Mouse (Mus musculus): ENCODE measurements around the gene Myo1e.

Myo1e gene

DNA sequence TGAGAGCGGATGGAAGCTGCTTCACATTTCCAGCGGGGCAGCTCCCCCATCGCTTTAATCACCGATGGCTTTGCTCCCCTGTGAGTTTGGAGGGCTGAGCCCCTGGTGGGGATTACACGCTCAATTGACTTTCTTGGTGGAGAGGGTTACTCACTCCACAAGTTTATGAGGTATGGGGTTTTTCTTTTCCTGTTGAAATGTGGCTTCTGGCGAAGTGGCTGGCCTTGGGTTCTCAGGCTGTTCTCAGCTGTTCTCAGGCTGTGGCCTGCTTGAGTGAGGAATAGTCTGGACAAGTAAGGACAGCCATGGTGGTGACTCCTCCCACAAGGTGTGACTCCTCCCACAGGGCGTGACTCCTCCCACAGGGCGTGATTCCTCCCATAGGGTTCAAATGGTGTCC is 149.1 kb downstream of the Myo1e start:
- no peak for DNase-seq (ENCODE audit: low spot score in 2 of 2)

DNA sequence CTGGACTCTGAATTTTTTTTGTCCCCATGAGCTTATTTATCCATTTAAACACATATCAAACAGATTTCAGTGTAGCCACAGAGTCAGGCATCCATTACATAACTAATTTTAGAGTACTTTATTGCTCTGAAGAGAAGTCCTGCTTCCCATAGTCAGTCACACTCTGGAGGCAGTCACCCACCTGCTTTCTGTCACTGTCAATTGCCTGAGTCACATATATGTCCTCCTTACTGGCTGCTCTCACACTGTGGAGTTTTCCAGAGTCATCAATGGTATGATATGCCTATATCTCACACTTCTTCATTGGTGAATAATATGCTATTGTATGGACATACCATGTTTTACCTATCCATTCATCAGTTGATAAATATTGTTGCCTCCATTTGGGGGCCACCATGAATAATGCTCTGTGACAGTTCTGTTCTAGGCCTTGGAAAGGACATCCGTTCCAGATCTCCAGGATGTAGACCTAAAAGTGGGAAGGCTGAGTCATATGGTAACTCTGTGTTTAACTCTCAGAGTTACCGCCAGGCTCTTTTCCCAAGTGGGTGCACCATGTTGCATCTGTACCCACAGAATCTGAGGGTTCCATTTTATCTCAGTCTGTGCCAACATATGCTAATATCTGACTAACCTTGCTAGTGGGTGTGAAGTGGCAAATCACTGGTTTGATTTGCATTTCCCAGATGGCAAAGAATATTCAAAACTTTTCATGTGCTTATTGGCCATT is 152.4 kb downstream of the Myo1e start:
- DNase-seq (ENCODE audit: low spot score in 2 of 2), result peak; percentile 37 to 54

DNA sequence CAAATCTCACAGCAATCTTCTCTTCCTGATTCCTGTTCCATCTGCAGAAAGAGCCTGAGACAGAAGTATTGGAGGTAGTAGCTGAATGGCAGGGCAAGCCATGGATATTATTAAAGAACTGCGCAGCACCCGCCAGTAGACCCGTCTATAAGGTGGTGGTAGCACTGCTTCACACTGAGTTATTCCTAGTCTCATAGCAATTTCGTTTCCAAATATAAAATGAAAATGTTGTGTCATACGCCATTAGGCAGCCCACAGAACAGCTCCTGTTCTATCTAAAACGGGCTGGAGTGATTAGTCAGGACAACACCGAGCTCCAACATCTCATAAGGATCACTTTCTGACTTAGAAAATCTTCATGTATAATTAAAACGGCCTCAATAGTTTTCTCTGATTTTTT is 157.6 kb downstream of the Myo1e start:
- peak; percentile 55 to 56 for DNase-seq (ENCODE audit: low spot score in 2 of 2)

DNA sequence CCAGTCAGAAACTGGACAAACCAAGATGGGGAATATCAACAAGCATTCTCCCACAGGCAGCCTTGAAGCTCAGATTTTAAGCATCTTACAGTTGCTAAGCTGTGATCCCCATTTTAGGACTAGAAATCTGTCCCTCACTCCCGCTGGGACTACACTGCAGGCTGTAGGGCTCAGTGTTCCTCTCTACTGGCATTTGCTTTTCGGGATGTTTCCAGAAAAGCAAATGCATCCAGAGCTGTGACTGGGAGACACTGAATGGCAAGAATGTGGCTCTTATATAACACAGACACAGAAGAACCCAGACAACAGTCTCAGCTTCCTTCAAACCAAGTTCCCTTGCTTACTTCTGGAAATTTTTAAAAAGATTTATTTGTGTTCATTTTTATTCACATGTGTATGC is 158.8 kb downstream of the Myo1e start:
- no peak for DNase-seq (ENCODE audit: low spot score in 2 of 2)

DNA sequence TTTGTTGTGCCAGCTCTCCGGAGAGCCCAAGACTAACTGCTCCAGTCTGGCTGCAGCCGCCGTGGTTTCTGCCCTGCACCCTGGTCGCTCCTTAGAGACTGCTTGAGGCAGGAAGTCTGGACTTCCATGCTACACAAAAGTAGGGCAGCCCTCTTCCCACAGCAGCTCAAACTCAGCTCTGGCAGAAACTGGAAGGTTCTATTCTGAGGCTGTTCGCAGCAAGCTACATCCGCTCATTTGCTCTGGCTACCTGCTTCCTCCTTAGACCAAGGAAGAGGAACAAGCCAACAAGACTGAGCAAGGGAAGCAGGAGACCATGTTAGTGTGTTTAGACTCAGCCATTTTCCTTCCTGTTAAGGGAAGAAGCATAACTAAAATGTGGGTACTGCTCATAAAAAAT is 159.7 kb downstream of the Myo1e start:
- peak in 1 of 2 experiments; percentile 26 for DNase-seq (ENCODE audit: low spot score in 2 of 2)

DNA sequence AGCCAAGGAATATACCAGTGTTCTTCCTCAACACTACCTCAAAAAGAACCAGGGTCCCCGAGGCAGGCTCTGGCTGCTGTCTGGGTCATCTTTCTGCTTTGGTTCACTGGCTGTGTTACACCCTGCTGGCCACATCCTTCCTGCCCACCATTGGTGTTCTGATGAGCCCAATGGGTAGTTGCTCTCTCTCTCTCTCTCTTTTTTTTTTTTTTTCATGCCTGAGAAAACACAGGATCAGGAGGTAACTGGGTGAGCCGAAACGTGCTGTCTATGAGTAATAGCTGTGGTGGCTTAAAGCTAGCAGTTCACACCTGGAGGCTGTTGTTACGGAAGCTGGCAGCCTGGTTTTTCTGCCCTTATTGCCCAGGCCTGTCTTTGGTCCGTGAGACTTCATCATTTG is 164.5 kb downstream of the Myo1e start:
- DNase-seq (ENCODE audit: low spot score in 2 of 2), result no peak

DNA sequence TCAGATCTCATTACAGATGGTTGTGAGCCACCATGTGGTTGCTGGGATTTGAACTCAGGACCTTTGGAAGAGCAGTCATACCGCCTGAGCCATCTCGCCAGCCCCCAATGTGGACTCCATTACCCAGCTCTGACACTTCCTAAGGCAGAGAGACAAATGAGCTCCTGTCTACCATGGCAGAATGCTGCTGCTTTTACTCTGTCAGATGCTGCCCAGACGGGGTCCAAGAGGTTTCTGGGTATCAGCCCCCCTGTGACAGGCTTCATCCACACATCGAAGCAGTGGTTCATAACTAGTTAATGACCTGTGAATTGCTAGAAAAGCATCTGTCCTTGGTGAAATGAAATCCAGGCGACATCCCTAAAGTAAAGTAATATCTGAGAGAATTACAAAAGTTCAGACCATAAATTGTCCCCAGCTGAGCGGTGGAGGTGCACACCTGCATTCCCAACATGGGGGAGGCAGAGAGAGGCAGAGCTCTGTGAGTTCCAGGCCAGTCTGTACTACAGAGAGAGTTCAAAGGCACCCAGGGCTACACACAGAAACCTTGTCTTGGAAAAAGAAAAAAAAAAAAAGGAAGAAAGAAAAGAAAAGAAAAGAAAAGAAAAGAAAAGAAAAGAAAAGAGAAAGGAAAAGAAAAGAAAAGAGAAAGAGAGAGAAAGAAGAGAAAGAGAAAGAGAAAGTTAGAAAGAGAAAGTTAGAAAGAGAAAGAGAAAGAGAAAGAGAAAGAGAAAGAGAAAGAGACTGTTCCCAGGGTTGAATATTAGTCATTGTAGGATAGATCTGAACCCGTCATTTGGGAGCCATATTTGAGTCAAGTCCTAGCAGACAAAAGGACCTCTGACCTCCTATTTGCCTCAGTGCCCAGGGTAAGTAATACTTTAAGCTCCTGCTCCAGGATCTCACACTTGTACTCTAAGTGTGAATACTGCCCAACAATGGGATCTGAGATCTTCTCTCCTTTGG is 172.6 kb downstream of the Myo1e start:
- DNase-seq (ENCODE audit: low spot score in 2 of 2), result no peak

DNA sequence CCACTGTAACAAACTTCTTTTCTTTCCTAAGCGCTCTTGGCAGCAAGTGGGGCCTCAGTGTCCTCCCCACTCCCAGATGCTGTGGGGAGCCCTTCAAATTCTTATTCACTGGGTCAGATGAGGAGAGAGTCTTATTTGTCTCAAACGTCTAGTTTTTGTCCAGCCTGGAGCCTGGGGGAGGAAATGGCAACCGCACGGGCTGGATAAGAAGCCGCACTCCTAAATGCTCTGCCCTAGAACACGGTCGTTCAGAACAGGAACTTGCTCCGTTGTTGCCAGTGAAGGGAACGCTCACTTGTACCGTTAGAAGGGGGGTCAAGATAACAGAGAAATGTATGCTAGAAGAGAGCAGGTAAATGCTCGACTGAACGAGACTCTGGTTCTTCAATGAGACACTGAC is 174.9 kb downstream of the Myo1e start:
- DNase-seq (ENCODE audit: low spot score in 2 of 2), result no peak

DNA sequence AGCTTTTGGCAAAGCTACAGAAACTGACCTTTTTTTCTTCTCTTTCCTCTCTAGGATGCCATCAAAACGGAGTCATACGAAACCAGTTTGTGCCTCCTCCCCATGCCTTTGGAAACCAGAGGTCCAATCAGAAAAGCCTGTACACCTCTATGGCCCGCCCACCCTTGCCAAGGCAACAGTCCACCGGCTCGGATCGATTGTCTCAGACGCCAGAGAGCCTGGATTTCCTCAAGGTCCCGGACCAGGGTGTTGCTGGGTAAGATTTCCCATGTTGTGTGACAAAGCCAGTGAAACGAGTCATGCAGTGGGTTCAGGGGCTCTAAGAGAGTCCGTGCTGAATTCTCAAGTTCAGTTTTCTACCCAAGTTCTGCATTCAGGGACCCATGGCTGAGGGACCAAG is 176.6 kb downstream of the Myo1e start:
- DNase-seq (ENCODE audit: low spot score in 2 of 2), result no peak

DNA sequence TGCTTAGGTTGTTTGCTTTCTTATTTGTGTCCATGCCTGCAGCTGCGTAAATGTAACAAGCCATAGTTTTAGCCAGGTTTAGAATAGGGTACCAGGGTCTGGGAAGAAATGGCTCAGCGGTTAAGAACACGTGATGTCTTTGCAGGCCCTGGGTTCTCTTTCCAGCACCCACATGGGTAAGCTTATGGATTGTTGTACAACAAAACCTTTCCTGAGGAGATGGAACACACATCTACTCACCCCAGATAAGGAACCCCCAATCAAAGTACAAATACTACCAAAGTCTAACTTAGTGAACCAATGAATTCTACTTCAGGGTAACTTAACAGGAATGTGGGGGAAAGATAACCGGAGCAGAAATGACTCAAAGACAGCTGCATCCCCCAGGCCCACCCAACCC is 177.3 kb downstream of the Myo1e start:
- no peak for DNase-seq (ENCODE audit: low spot score in 2 of 2)

DNA sequence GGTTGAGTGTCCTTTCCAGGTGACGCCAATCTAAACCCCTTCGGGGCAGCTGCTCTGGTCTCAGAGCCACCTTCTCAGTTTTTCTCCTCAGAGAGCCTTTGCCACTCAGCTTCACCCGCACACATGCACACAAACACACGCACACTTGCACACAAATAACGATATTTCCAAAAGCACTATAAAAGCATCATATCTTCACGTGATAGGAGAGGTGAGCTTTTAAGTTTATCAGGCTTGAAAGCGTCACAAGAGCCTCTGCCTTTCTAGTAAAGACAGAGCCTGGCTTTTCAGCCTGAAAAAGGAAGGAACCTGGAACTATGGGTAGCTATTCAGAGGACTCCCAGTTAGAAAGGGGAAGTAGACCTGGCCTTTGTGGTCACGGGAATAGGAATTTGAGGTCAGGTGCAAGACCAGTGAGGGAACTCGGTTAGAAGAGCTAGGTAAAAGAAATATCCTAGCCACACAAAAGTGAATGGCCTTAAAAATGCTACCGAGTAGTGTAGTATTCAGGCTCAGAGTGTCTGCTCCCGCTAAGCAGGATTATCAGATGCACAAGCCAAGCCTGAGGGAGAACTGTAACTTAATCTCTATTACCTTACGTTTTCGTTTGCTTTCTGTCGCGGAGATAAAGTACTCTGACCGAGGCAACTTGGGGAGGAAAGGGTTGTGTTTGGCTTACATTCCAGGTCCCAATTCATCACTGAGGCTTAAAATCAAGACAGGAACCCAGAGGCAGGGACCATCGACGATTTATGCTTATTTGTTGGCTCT is 178.0 kb downstream of the Myo1e start:
- no peak for DNase-seq (ENCODE audit: low spot score in 2 of 2)

DNA sequence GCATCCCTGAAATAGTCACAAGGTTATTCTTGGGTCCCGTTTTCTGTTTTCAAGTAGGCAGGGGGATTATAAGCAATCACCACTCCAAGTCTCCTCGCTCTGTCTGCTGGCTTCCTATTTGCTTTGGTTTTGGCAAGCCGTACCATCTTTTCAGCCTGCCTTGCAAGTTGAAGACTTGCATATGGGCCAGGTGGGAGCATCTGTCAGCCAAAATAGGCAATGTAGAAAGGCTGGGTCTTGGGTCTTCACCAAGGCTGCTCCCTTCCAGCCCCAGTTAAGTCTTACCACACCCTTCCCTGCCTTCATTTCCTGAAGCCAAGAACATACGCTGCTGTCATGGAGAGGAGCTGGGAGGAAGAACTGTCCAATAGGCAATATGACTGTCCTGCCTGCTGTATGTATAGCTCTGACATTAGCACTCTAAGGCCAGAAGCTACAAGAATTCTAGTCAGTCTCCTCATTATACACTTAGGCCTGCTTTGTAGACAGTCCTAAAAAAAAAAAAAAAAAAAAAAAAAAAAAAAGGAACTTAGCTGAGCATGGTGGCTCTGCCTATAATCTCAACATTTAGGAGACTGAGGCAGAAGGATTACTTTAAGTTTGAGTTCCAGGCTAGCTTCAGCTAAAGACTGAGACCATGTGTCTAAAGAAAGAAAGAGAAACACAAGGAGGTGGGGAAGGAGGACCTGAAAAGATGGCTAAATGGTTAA is 180.4 kb downstream of the Myo1e start:
- no peak for DNase-seq (ENCODE audit: low spot score in 2 of 2)

DNA sequence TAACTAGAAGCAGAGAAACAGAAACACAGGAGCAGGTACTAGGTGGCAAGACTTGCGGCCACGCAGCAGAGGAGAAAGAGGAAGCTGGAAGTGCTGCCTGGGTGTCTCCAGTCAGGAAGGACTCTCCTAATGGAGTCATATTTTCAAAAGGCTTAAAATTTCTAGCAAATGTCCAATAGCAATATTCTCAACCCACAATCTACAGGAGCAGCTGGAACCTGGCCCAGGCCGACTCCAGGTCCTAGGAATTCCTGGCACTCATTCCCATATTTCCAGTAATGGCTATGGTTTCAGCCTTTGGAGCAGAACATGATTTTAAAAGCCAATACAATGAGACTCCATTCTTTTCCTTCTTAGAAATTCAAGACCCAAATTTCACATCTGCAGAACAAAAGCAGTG is 182.4 kb downstream of the Myo1e start:
- no peak for DNase-seq (ENCODE audit: low spot score in 2 of 2)

DNA sequence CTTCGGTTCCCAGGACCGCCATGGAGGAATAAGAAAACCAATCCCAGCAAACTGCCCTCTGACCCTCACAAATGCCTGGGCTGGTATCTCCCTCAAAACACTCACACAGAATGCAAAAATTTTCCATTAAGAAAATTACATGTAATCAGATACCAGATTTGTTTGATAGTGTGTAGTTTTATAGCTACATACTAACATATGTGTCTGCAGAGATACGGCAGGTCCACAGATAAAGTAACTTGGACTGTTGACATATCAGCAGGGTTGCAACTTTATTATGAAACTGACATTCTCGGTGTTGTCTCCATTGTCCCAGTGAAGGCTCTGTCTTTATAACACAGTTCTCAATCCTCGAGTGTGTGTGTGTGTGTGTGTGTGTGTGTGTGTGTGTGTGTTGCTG is 183.9 kb downstream of the Myo1e start:
- DNase-seq (ENCODE audit: low spot score in 2 of 2), result no peak

DNA sequence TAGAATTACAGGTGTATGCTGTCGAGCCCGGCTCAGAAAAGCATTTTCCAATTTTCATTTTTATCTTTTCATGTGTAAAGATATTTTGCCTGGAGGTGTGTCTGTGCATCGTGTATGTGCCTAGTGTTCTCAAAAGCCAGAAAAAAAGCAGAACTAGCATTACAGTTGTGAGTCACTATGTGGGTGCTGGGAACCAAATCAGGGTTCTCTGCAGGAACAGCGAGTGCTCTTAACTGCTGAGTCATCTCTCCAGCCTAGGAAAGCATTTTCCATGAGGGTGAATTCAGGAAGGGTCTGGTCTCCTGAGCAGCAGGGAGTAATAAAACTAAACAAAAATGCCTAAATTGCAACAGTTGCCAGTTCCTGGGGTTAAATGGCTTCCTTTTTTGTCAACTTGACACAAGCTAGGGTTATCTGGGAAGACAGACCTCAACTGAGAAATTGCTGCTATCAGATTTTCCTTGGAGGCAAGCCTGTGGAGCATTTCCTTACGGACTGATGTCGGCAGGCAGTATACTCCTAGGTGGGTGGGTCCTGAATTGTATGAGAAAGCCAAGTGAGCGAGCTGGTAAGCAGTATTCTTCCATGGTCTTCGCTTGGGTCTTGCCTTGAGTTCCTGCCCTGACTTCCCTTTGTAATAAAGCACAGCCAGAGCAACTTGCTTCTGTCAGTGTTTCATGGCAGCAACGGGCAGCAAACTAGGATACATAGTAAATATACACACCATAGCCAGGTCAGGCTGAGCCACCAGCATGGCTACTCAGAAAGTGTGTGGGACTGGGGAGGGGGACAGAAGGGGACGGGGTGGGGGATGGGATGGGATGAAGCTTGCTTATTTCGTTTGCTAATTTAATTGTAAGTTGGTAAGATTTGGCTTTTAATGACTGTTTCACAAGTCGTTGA is 184.8 kb downstream of the Myo1e start:
- no peak for DNase-seq (ENCODE audit: low spot score in 2 of 2)

DNA sequence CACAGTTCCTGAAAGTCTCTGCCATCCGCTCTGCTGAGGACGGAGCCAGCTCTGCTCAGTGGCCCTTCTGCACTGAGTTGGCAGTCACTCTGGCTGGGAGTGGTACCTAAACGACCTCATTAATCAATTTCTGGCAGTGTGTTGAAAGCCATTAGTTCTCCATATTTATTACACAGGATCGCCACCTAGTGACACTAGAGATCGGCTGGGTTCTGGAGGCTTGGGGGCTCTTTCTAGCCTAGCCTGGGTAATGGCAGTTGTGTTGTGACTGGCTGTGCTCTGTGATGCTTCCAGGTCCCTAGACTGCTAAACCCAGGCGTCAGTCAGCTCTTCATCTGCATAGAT is 185.4 kb downstream of the Myo1e start:
- DNase-seq (ENCODE audit: low spot score in 2 of 2), result peak; percentile 59 to 62

DNA sequence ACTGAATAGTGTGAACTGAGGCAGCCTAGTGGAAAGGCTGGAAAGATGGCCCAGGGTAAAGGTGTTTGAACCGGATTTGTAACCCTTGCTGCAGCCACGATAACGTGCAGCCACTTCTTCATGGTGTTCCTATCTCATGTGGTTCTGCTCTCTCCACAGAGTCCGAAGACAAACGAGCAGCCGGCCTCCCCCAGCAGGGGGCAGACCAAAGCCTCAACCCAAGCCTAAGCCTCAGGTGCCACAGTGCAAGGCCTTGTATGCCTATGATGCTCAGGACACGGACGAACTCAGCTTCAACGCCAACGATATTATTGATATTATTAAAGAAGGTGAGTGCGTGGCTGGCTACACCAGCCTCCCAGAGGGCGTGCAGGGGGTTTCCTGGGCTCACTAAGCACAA is 188.5 kb downstream of the Myo1e start:
- DNase-seq (ENCODE audit: low spot score in 2 of 2), result peak in 1 of 2 experiments; percentile 33

DNA sequence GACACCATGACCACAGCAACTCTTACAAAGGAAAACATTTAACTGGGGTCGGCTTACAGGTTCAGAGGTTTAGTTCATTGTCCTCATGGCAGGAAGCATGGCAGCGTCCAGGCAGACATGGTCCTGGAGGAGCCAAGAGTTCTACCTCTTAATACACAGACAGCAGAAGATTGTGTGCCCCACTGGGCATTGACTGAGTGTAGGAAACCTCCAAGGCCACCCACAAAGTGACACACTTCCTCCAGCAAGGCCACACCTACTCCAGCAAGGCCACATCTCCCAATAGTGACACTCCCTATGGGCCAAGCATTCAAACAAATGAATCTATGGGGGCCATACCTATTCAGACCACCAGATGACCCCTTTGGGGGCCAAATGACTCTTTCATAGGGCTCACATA is 188.9 kb downstream of the Myo1e start:
- no peak for DNase-seq (ENCODE audit: low spot score in 2 of 2)

DNA sequence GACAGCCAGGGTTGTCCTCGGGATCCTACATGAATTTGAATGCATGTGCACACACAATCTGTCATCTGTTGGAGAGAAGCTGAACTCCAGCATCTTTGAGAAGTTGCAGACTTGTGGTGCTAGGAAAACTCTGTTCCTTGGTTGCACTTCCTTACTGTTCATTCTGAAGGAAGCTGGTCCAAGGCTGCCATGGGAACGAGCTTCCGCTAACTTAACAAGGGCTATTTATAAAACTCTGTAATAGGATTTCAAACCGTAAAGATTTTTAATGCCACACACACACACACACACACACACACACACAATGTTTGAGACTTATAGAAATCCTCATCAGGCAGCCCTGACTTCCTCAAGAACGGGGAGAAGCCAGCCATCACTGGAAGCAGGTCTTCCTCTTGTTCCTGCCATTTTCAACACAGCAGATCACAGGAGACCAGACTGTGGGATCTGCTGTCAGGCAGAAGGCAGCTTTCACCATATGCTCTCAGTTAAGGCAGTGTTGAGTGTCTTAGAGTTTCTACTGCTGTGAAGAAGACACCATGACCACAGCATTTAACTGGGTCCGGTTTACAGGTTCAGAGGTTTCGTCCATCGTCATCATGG is 194.9 kb downstream of the Myo1e start:
- DNase-seq (ENCODE audit: low spot score in 2 of 2), result peak; percentile 37 to 50

DNA sequence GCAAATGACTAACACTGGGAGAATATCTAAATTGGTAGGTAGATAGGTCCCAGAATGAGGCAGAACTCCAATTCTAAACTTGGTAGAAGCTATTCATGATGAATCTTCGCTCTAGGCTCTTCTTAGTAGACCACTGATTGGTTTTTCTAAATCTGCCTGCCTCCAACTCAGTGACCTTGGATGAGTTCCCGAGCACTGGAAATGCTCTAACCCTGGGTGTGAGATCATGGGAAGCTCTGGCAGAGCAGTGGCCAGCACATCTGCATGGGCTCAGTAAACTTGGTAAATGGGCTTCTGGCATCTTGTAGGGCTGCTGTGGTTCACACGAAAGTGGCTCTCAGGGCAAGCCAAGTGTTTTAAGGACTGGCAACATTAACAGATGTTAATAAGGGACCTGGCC is 199.4 kb downstream of the Myo1e start:
- DNase-seq (ENCODE audit: low spot score in 2 of 2), result no peak
